Mouse (Mus musculus) cerebellum, adult 11-12 months (tissue): ENCODE measurements around the gene Tm4sf5.
A peak's percentile ranks its signal among the peaks of the same experiment; 100 is the strongest.
"Not testable (repeated sequence)": the region's sequence is repeated elsewhere in the genome, so short reads cannot be mapped to it uniquely, and the experiment has no call there.

ENCODE experiments used
- DNase-seq: peaks from one replicate; pipeline ENCODE4 v3.0.0; 2022

The Tm4sf5 gene

DNA sequence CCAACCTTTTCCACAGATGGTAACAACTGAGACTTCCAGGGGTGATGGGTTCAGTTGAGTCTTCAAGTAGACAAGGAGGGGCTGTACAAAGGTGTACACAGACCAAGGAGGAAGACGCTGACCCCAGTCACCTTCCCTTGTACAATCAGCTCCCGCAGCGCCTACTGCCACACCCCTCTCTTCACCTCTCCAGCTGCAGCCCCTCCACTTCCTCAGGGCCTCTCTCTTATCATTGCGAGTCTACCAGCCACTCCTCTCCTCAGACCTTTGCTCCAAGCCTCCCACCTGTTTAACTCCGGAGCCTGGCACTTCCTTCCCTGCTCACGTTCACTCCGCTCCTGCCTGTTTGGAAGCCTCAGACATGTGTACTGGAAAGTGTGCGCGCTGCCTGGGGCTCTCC lies at the start of gene Tm4sf5:
Gene Tm4sf5 (plus strand): TSS at position 275 of the 400 bp plus-strand sequence.
- no peak for DNase-seq

DNA sequence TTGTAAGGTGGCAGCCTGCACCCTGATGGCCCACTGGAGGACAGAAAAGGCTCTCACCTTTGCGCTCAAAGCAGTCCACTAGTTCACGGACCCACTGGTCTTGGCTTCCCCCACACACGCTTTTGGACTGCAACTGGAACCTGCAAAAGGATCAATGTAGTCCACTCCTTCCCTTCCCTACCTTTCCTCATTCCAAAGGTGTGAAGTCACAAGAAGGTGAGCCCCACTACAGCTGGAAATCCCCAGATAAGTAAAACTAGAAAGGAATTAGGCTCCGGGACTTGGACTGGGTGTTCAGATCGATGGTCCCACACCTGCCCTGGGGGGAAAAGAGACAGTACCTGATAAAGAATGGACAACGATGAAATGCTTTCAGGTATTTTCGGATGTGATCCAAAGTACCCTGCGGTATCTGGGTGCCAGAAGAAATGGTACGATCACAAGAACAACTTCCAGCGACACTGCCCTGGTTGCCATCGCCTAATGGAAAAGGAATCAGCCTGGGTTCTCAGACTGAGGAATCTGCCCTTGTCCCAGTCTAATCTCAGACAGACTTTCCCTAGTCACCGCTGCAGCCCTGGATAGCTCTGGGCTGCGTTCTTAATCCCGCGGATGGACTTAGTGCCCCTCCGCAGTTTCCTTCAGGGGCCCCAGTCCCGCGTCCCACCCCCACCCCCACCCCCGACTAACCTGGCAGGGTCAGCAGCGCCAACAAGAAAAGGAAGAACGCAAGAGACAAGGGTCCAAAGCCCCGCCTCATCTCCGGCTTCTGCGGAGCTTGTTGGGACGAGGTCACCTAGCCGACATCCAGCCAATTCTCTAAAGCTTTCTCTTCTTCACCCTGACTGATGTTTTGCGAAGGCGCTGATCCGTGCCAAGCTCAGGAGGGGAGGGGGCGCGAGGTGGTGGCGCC lies 46.1 kb upstream of the Tm4sf5 start, which contains the start of gene Zmynd15:
Gene Zmynd15 (plus strand): TSS at position 746 of the 913 bp plus-strand sequence.
- no peak for DNase-seq

DNA sequence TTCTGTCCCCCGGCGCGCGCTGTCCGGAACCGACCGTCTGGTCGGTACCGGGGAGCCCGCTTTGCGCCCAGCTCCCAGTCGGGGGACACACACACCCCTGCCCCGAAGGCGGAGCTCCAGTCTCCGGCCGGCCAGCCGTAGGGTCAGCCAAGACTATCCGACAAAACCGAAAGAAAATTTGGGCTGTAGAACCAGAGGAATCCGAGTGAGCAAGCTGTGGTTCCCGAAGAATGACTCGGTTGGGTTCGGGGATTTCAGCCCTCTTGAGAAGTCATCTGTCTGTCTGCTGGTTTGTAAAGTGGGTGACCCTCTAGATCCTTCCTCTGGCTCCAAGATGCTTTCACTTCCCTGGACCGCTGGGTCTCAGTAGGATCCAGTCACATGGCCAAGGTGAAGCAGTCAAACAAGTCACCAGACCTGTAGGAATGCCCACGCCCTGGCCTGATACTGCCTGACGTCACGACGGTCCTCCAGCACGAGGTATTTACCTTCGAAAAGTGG lies 45.4 kb upstream of the Tm4sf5 start, which contains the start of gene Cxcl16:
Gene Cxcl16 (minus strand): TSS at position 384 of the 501 bp plus-strand sequence.
- DNase-seq, result no peak

DNA sequence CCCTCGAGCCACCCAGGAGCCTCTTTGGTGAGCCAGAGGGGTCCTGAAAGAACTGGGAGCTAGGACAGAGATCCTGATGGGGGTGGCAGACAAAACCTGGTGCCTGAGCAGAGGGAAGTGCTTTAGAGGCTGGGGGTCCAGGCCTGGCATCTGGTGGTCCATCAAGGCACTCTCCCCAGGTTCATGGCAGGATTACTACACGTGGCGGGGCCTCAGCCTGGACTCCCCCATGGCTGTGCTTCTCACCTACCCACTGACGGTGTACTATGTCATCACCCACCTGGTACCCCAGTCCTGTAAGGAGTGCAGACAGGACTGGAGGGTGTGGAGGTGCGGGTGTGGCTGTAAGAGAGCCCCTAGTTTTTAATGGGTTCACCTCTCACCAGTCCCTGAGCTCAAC lies 41.1 kb upstream of the Tm4sf5 start:
- no peak for DNase-seq

DNA sequence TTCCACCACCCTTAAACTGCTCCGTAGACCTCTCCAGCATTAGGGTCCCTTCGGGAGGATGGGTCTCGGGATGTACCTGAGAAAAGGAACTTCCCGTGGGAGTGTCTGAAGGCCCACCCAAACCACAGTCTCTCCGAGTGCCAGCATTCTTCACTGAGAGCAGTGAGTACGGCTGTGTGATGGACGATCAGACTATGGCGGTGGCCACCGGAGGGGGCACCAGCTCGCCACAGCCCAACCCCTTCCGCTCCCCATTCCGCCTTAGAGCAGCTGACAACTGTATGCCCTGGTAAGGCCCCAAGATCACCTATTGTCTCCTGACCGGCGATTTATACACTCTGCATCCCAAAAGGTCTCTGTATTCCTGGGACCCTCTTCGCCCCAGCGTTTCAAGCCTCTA lies 39.8 kb upstream of the Tm4sf5 start:
- no peak for DNase-seq

DNA sequence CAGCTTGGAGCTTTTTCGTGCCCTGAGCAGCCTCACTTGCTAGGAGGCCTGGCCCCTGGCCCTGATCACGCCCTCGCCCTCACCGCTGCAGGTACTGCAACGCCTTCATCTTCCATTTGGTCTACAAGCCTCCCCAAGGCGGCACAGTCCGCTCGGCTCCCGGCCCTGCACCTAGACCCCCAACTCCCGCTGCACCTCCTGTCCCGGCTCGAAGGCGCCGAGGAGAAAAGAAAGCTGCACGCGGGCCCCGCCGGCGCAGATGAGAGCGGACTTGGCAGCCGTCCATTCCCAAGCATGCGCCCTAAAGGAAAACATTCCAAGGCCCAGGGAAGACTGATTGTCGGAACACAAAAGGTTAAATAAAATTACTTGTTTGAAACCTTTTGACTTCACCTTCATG lies 39.2 kb upstream of the Tm4sf5 start:
- DNase-seq, result no peak

DNA sequence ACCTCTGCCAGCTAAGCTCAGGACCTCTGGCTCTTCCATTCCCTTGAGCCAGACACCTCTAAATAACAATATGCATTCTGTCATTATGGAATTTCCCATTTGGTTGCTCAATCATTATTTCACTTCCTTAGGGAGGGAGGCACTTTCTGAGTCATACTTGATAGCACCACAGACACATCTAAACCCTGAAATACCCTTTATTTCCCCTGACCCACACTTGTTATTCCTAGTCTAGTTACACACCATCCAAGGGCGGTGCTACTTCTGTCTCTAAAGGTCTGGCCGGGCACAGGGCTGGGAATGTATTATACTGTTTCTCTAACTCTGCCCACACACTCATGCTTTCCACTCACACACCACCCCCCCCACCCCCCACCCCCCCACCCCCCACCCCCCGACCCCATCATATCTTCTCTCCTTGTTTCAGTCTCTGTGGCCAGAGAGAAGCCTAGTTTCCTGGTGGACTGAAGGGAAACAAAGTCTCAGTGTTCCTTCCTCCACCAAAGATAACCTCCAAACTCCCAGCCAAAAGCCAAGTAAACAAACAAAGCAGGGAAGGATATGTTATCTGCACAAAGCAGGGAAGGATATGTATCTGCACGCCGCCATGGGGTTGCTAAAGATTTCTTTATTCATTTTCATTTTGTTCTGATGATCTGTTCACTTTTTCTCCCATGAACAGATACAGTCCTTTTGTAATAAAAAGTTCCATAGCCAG lies 37.0 kb upstream of the Tm4sf5 start:
- DNase-seq, result no peak

DNA sequence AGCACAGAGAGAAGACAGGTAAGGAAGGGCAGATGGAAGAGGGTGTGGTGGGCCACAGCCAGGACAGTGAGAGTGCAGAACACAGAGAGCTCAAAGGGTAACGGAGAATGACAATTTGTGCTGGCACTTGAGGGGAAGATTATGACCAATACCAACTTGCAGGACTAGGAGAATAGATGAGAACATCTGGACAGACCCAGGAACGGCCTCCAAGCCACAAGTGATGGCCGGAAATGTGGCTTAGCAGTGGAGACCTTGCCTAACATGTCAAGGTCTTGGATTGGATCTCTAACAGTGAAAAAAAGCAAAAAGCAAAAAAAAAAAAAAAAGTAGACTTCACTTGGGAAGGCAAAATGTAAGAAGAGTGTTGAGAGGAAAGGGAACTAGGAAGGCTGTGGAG lies 35.3 kb upstream of the Tm4sf5 start:
- DNase-seq, result no peak

DNA sequence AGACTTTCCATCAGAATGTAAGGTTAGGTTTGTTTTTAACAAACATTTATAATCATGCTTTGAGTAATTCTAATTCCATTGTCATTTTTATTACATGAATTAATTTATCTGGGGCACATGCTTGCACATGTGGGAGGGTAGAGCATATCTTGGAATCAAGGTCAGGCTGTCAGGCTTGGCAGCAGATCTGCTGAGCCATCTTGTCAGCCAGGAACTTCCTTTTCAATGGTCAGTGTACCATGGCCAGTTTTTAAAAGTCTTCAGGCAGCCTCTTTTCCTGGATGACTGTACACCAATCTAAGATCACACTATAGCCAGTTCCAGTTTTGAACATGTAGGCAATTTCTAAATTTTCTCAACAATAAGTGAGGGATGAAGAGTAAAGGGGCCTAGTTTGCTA lies 32.3 kb upstream of the Tm4sf5 start:
- no peak for DNase-seq

DNA sequence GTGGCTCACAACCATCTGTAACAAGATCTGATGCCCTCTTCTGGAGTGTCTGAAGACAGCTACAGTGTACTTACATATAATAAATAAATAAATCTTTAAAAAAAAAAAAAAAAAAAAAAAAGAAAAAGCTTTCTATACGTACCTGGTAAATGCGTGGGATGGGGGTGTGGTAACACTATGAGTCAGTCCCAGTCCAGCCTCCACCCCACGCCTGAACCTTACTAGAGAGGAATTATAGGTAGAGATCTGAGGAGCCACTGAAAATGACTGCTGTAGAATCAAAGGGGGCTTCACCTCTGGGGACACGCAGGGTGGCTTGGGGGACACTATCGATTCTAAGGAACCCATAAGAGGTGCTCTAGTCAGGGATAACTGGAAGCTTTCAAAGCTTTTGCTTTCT lies 31.8 kb upstream of the Tm4sf5 start:
- not testable (repeated sequence) for DNase-seq

DNA sequence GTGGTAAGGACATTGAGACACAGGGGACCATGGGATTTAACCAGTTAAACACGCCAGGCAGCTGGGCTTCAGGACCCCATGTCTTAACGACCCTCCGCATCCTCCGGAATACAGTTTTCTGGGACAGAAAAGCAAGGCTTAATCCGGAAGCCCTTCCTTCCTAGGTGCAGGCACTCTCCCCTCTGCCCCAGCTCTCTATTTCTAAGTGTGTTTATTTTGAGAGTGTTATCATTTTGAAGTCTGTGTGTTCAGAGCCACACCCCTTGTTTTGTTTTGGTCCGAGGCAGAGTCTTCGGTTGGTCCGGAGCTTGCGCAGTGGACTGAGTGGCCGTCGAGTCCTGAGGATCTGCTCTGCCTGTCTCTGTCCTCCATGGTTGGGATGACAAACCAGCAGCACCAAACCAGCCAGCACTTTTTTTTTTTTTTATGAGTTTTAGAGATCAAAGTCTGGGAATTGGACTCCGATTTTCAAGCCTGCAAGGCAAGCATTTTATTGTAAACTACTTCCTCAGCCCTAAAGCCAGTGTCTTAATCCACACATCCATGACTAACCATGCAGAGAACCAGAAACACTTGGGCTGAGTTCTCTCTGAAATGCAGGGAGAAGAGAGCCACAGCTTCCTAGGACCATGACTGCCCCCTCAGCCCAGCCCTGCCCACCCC lies 30.0 kb upstream of the Tm4sf5 start:
- no peak for DNase-seq

DNA sequence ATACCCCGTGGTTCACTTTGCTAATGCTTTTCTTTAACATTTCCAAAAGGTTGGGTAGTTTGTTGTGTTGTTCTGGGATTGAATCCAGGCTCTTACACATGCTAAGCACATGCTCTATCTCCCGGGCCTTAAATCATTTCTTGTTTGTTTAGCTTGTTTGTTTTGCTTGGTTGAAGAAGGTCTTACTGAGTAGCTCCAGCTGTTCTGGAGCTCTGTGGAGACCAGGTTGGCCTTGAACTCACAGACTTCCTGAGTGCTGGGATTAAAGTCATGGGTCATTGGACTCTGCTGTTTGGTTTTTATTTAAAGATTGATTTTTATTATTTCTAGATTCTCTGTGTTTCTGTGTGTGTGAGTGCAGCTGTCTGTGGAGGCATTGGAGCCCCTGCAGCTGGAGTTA lies 19.5 kb upstream of the Tm4sf5 start:
- DNase-seq, result no peak

DNA sequence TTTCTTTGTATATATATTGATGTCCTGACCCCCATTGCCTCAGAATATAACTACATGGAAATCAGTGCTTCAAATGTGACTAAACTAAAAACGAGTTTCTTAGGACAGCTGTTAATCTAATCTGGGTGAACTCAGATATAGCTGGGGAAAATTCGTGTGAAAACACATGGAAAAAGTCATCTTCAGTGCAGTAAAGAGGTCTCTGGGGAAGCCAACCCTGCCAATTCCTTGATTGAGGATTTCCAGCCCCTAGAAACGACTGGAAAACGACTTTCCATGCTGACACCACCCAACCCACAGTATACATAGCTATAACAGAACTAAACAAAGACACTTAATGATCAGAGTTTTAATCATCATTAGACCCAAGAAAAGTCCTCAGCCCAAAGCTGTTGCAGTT lies 17.2 kb upstream of the Tm4sf5 start:
- no peak for DNase-seq

DNA sequence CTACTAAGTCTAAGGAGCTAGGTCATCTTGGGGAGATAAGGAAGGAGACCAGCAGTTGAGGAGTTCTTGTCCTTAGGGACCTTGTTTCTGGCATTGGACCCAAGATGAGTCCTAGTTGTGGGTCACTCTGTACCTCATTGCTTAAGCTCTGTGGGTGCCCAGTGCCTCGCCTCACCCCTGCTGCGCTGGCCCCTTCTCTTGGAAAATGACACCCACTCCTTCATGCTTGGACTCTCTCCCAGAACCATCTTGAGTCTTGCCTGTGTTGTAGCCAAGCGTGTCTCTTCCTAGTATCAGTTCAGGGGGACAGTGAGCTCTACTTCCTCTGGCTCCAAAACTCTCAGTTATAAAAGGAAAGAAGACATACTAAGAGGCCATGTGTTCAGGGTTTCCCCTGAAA lies 15.9 kb upstream of the Tm4sf5 start:
- DNase-seq, result no peak

DNA sequence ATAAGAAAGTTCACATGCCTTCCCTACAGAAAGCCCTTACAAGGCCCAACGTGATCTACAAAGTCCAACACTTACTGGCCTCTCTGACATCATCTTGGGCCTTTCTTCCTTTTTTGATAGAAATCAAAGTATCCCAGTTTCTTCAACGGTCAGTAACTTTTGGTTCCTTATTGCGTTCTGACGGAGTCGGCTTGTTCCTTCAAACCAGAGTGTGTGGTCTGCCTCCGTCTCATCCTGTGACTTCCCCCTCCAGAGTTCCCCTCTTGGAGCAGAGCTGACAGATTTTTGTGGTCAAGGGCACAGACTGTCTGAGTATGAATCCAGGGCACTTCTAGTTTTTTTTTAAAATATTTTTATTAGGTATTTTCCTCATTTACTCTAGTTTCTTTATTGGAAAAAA lies 15.4 kb upstream of the Tm4sf5 start:
- no peak for DNase-seq

DNA sequence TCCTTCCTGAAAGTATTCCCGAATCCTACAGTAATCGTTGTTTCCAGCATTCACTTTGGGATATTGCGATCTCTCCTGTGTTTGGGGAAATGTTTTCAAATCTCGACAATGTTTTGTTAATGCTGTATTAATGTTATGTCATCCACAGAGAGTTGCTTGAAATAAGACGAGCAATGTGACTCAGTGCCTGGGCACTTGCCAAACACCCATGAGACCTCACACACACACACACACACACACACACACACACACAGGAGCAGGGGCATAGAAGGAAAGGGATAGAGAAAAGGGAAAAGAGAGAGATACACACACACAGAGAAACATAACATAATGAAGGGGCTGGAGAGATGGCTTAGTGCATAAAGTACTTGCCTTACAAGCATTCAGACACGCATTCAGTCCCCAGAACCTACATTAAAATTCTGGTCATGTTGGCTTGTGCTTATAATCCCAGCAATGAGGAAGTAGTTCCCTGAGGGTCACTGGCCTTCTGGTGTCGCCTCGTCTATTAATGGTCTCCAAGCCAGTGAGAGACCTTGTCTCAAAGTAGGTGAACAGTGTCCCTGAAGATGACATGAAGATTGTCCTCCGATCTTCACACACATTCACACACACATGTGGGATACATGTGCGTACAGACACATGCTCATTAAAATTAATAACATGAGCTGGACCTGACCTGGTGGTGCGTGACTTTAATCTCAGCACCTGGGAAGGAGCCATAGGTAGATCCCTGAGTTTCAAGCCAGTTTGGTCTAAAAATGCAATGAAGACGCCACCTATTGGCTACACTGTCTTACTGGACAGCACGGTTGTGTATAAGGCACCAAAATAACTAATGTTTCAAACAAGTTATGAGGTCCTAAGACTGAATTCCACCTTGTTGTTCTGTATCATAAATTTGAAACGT lies 5.2 kb upstream of the Tm4sf5 start:
- no peak for DNase-seq

DNA sequence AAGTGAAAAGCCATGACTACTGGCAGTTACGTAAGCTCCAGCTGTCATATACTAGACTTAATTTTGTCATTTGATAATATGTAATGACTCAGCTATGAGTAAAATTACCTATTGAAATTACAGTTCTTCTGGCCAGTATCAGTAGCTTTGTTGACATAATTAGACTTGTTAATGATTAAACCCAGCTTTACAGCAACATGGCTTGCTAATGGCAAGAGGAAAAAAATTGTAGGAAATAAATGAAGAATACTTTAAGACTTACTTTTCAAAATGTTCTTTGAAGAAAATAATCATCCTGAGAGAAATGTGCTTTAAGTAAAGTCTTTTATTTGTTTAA lies 4.6 kb upstream of the Tm4sf5 start:
- DNase-seq, result no peak

DNA sequence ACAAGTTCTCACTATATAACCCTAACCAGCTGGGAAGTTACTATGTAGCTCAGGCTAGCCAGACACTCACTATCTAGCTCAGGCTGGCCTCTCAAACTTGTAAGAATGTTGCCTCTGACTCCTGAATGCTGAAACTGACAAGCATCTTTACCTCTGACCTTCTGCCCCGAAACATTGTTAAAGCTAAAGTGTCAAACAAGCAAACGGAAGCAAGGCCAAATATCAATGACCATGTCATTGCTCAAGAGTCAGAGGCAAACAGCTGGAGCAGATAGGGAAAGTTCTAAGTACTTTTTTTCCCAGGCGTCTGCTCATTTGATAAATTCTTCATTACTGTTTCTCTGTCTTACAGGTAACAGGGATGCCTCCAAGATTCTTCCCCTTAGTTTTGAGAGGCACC lies 3.0 kb upstream of the Tm4sf5 start:
- no peak for DNase-seq

DNA sequence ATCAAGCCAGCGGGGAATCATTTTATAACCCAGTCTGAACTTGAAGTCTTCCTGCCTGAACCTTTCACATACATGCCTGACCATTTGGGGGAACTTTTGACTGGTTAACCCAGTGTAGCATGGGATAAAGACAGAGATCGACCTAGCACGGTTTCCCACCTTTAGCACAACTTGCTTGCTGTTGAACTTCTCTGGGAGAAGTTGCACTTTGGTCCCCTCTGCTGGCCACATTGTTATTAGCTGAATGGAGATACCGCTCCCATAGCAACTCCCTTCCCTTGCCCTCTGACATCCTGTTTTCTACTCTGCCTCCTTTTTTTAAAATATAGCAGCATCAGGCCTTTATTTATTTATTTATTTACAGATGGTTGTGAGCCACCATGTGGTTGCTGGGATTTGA lies 1.3 kb downstream of the Tm4sf5 start:
- DNase-seq, result no peak

DNA sequence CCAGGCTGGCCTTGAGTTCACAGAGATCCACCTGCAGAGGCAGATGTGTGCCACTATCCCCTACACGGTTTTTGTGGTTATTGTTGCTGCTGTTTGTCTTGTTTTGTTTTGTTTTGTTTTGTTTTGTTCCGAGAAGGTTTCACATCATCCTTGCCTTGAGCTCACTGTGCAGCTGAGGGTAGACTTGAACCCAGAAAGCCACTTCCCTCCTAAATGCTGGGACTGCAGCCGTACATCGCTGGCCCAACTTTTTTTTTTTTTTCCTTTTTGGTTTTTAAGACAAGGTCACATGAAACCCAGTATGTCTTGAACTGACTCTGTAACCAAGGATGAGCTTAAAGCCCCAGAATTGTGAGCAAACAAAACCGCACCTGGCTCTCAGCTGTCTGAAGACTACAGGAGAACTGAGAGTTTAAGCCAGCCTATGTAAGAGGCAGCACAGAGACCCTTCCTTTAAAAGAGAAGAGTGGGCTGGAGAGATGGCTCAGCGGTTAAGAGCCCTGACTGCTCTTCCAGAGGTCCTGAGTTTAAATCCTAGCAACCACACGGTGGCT lies 2.0 kb downstream of the Tm4sf5 start:
- DNase-seq, result no peak

DNA sequence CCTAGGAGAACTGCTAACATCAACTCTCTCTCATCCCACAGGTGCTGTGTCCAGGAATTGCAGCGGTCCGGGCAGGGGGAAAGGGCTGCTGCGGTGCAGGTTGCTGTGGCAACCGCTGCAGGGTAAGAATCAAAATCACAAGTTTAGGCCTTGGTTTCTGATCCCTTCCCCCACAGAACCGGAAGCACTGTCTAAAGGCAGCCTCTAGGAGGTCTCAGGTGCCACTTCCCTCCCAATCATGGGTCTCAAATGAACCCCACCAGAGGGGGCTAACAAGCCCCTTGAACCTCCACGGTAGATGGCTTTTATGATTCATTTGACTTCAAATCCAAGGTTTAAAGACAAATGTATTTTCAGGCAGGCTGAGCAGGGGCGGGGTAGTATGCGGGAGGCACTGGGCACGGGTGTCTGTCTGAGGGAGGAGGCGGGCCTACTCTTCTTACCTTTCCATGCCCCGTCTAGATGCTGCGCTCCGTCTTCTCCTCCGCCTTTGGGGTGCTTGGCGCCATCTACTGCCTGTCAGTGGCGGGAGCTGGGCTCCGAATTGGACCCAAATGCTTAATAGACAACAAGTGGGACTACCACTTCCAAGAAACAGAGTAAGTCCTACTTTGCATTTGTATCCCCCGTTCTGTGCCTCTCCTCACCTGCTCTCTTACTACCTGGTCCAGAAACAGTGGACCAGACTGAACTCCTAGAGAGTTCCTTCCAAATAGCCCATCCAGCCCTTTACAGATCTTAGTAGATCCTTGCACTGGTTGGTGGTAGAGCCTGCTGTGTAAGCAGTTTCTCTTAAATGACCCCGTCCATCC lies 4.9 kb downstream of the Tm4sf5 start:
- DNase-seq, result peak; percentile 37
